Mouse (Mus musculus) spleen, adult 2 months (tissue): Measurements from ENCODE around the gene Rabgap1.

Experiments
- CTCF ChIP-seq: fragments of 200-500 bp; IDR thresholded peaks from 2 replicates; pipeline ENCODE4 v1.5.1; 2011; ENCODE audit warnings: mild to moderate bottlenecking, inconsistent platforms; ENCODE audit not compliant: insufficient read depth, insufficient read length, insufficient replicate concordance; ENCODE audit errors: extremely low read depth
- POLR2A ChIP-seq: fragments of 200-500 bp; IDR thresholded peaks from 2 replicates; pipeline ENCODE4 v1.6.1; 2011; ENCODE audit warnings: low read depth, low read length, inconsistent platforms

GRCm38 (mm10) chr2:37488956-37489355, 45.9 kb downstream of the Rabgap1 start:
- no peak for TF ChIP-seq CTCF
- TF ChIP-seq POLR2A: no peak
